Mouse (Mus musculus) G1E (cell line): ENCODE data around the gene Nhsl2.

Experiments
- CTCF ChIP-seq: IDR thresholded peaks from 2 replicates; pipeline ENCODE4 v1.5.1; 2012; ENCODE audit warnings: low read depth, low read length, inconsistent platforms, mixed read lengths
- GATA1 ChIP-seq: IDR thresholded peaks from 2 replicates; pipeline ENCODE4 v1.6.1; 2012; ENCODE audit warnings: borderline replicate concordance, low read length, inconsistent platforms, mixed read lengths

DNA sequence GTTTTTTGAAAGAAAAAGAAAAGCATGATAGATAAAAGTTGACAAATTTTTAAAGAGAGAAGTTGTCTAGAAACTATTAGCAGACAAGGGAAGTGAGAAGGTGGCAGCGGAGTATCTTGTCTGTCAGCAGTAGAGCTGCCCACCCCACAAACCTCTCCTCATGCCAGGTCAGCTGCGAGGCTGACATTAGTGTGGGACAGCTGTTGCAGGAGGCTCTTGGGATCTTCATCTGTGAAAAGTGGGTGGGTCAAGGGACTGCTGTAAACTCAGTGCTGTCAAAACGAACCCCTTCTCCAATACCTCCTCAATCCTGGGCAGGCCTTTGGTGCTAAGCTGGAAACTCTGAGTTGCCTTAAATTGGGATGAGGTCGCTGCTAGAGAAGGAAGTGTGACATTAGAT is 202.0 kb downstream of the Nhsl2 start:
- TF ChIP-seq CTCF = no peak
- TF ChIP-seq GATA1 = no peak
